Comparison of ENCODE assay signal across 12 mouse cellular contexts in the genomic region with DNA sequence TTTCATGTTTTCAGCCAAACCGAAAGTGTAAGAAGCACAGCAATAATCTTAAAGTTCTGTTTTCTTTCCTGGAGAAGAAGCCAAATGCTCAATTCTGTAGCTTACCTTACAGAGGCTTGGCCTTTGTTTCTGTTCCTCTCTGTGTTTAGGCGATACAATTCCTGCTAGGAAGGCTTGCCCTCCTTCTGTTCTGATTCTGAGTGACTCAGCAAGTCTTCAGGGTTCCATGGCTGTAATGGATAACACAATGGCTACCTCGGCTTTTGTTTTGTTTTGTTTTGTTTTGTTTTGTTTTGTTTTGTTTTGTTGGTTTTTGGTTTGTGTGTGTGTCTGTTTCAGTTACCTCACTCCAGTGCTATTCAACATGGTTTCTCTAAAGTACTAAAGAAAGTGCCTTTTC.
"Had no signal": no experiment of that assay in that cellular context is flagged by ENCODE, and none has a peak within 500 bp of the region (broad histone marks: within the 10 kb centered on the region; RNA-seq: fewer than 3 reads in every experiment).

No protein-coding gene starts in this region.

- DNase-seq: gastrocnemius, postnatal 14 days; gastrocnemius, postnatal 36 days; heart, adult 18-20 months; heart, postnatal 10 days; kidney, adult 11 months; kidney, adult 2 months; kidney, adult 9 months; kidney, postnatal 14 days; kidney, postnatal 36 days; layer of hippocampus, adult 9-11 months; layer of hippocampus, postnatal 36 days; liver had no signal
